Mouse (Mus musculus): ENCODE results near the gene G0s2.

G0s2 gene

DNA sequence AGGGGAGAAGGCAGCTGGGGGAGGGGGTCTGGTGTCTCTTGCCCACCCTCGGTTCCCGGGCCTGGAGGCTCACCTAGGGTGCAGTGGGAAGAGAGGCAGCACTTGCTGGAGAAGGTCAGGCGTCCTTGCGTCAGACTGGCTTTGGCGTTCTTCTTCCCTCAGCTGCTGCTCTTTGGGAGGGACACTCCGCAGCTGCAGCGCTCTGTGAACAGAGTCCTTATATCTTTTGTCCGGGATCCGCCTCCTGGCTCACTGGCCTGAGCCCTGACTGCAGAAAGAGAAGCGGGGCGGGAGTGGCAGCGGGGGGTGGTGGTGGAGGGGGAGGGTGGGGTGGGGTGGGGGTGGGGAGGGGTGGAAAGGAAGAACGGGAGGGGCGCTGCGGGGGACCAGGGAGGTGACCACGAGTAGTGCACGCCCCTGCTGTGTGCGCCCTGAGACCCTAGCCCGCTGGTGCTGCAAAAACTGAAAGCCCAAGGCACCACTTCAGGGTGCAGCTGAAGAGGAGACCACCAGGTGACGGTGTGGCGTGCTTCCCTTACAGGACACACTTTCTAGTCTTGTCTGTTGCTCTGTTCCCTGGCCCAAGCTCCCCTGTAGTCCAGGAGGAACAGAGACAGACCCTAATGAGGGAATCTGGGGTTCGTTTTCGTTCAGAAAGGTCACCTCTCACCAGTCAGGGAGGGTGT, at the start of gene G0s2:
G0s2 (minus strand) TSS at position 302 of the 686 bp plus-strand sequence.
- DNase-seq (ENCODE audit: low read depth, low spot score) = no peak

- DNase-seq (ENCODE audit: low read depth, low spot score) = no peak
Measured at GRCm38 (mm10) chr1:193320398-193320797, 47.4 kb upstream of the G0s2 start.

DNA sequence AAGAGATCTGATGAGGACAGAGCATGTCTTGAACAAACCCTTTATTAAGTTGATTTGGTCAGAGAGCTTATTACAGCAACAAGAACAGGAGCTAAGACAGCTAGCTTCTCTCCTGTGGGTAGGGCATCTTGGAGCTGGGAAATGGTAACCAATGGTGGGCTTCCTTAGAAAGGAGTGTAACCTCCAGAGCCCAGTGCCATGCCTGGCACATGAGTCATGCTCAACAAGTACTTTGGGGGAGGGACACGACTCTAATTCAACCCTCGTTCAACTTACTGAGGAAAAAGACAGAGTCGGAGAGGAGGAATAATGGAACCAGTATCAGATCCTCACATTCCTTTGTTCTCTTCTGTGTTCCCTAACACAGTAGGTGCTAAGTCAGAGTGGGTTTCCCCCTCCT, 46.7 kb upstream of the G0s2 start:
- DNase-seq (ENCODE audit: low read depth, low spot score) = no peak

DNA sequence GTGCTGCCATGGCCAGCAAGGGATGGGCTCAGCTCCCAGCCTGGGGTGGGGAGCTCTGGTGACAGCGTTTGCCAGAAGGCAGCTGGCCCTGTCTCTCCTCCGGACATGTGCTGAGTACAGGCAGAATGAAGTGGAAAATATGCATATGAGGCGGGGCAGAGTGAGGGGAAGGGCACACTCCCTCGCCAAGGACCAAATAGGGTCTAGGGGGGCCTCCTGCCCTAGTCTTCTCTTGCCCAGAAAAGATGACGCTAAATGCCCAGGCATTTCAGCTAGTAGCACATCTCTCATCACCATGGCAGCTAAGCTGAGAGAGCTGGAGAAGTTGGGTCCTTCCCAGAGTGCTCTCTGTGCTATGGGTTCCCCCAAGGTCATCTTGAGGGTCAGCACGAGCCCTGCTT, 44.1 kb upstream of the G0s2 start:
- DNase-seq (ENCODE audit: low read depth, low spot score) = no peak

- no peak for DNase-seq (ENCODE audit: low read depth, low spot score)
Measured at GRCm38 (mm10) chr1:193316358-193316750, 43.3 kb upstream of the G0s2 start.

- DNase-seq (ENCODE audit: low read depth, low spot score) = no peak
Measured at GRCm38 (mm10) chr1:193315705-193316357, 42.8 kb upstream of the G0s2 start.

- no peak for DNase-seq (ENCODE audit: low read depth, low spot score)
Measured at GRCm38 (mm10) chr1:193311596-193311995, 38.6 kb upstream of the G0s2 start.

GRCm38 (mm10) chr1:193310519-193311085, 37.6 kb upstream of the G0s2 start:
- no peak for DNase-seq (ENCODE audit: low read depth, low spot score)

DNA sequence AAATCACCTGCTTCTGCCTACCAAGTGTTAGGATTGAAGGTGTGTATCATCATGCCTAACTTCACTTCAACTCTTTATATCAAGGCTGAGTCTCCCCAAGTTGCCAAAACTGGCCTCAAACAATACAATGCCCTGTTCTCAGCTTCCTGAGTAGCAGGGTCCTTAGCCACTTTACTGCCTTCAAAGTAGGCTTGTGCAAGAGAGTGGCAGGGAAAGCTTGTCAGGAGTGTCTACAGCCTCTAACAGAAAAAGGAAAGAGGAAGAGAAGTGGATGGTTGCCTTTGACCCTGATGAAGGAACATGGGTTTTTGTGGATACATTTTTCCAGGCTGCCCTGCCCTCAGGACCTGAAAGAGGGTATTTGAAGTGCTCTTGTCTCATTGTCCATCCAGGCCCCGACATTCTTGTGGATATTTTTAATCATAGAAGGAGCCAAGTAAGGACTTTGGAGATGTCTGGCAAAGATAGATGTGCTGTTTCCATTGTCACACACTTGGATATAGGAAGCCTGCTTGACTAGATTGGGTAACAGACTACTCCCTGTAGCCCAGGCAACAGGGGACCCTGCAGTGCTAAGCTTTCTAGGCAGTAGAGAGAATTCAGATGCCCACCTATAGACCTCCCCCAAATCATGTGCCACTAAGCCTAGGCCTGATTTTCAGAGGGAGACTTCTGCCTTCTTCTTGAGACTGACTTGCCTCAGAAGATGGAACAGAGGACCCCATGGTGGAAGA, 36.9 kb upstream of the G0s2 start:
- DNase-seq (ENCODE audit: low read depth, low spot score) = no peak

DNA sequence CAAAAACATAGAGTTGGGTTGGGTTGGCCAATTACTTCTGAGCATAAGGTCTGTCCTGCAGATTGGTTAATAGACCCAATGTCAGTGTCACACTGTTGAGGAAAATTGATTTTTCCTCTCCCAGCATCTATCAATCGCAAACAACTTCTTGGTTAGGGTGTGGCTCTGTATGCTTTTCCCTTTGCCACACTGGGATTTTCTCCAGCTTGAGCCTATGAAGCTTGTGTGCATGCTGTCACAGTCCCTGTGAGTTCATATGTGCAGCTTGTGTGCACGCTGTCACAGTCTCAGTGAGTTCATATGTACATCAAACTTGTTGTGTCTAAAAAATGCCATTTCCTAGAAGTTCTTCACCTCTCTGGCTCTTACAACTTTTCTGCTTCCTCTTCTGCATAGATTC, 33.8 kb upstream of the G0s2 start:
- no peak for DNase-seq (ENCODE audit: low read depth, low spot score)

GRCm38 (mm10) chr1:193305386-193305785, 32.4 kb upstream of the G0s2 start:
- no peak for DNase-seq (ENCODE audit: low read depth, low spot score)

DNA sequence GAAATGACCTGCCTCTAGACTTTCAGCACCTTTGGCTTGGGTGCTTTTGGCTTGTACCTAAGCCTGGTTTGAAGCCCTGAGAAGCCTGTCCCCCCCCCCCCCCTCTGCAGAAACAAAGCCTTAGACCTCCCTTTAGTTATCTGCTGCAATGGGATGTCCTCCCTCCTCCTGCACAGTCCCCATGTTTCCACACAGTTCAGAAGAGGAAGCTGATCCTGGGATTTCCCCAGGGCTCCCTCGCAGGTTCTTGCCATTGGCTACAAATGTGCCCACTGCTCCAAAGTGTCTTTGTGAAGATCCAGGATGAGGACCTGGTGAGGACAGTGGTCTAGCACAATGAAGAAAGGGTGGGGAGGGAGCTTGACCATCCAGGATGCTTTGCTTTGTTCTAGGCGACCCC, 30.1 kb upstream of the G0s2 start:
- DNase-seq (ENCODE audit: low read depth, low spot score) = no peak

GRCm38 (mm10) chr1:193302093-193302405, 29.0 kb upstream of the G0s2 start:
- DNase-seq (ENCODE audit: low read depth, low spot score) = no peak

- no peak for DNase-seq (ENCODE audit: low read depth, low spot score)
Measured at GRCm38 (mm10) chr1:193301216-193302092, 28.4 kb upstream of the G0s2 start.

- DNase-seq (ENCODE audit: low read depth, low spot score) = no peak
Measured at GRCm38 (mm10) chr1:193299995-193300394, 27.0 kb upstream of the G0s2 start.

DNA sequence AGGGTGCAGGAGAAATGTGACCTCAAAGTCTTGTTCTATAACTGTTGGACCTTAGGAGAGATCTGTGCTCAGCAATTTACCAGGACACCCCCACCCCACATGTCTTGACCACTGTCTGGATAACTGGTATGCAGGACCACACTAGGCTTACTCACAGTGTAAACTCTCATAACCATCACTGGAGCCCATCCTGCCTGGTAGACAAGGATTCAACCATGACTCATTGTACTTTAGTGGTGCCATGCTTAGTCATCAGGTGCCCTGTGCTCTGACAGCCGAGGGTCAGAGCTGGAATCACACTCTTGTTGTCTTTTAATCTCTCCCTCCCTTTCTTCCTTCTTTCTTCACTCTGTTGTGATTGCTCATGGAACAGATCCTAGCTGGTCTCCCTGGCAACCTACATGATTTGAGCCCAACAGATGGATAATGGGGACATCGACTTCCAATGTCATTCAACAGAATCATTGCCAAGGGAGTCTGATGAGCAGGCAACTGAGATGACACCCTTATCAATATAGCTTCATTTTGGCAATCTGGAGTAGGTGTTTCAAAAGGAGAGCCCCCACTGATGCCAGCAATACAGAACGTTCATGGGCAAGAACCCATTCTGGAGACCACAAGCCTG, 25.2 kb upstream of the G0s2 start:
- no peak for DNase-seq (ENCODE audit: low read depth, low spot score)

DNA sequence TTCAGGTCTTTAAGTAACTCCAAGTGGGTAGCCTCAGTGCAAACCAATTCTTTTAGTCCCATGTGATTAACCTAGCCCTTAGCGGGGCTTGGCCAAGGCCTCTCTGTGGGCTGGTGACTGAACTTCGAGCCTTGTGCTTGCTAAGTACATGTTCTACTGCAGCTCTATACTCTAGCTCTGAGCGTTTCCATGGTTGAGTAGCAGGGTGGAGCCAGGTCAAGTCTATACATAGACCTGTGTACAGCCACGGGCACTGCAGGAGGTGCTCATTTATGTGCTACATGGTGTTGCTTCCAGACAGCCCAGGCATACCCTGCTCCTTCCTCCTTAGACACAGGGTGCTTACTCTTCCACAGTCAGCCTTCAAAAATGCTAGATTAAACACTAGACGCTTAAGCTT, 22.9 kb upstream of the G0s2 start:
- no peak for DNase-seq (ENCODE audit: low read depth, low spot score)

- no peak for DNase-seq (ENCODE audit: low read depth, low spot score)
Measured at GRCm38 (mm10) chr1:193293926-193294325, 20.9 kb upstream of the G0s2 start.

GRCm38 (mm10) chr1:193293039-193293438, 20.0 kb upstream of the G0s2 start:
- no peak for DNase-seq (ENCODE audit: low read depth, low spot score)

DNA sequence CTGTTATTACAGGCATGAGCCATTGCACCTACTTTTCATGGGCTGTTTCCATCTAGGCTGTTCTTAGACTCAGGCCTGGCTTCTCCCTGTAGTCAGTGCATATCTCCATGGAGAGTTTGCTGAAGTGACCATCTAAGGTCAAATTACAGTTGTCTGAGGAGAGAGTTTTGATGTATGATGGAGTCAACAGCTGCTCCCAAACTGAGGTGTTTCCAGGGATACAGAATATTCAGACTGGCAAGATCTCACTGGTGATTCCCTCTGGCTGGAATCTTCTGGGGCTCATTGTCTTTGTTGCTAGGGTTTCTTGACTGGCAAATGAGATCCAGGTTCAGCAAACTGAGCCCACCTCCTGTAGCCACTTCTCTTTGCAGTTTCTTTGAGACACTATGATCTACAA, 17.7 kb upstream of the G0s2 start:
- no peak for DNase-seq (ENCODE audit: low read depth, low spot score)

DNA sequence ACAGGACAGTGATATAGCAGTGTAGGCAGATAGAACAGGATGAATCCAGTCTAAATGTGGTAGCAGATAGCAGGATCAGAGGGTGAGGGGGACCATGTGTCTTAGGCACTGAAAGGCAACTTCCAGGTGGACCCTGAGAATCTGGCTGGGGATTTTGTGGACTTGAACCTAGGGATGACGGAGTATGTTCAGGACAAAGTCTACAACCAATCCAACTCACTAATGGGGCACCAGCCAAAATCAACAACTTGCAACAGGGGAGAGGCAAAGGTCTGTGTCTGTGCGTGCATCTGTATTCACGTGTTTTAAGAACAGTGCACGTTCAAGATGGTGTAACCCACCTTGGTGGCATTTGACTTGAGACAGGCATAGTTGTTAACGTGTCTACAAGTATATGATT, 16.9 kb upstream of the G0s2 start:
- no peak for DNase-seq (ENCODE audit: low read depth, low spot score)
